Mouse (Mus musculus): Measurements from ENCODE around the gene Rere.
"Not testable (repeated sequence)": the region's sequence is repeated elsewhere in the genome, so short reads cannot be mapped to it uniquely, and the experiment has no call there.

Gene Rere

GRCm38 (mm10) chr4:150461427-150462189 lies 180.2 kb downstream of the Rere start:
- DNase-seq (ENCODE audit: low spot score) = peak; percentile 74

GRCm38 (mm10) chr4:150462367-150462766 lies 180.9 kb downstream of the Rere start:
- DNase-seq (ENCODE audit: low spot score) = no peak

DNA sequence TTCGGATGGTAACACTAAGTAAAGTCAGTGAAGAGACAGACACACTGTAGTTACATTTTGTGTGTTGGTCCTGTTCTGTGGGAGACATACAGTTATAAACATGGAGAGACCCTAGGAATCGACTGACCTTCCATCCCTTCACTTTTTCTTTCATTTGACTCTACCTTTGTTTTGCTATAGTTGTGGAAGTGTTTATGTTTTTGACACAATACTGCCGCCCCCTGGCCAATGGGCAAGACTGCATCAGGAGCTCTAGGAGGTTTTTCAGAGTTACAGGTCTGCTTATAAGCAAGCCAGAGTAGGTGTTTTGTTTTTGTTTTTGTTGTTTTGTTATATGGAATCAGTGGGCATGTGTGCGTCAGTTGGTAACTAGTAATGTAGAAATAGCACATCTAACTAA lies 184.3 kb downstream of the Rere start:
- DNase-seq (ENCODE audit: low spot score) = peak; percentile 83

- DNase-seq (ENCODE audit: low spot score) = no peak
Measured at GRCm38 (mm10) chr4:150469274-150469673, 187.8 kb downstream of the Rere start.

DNA sequence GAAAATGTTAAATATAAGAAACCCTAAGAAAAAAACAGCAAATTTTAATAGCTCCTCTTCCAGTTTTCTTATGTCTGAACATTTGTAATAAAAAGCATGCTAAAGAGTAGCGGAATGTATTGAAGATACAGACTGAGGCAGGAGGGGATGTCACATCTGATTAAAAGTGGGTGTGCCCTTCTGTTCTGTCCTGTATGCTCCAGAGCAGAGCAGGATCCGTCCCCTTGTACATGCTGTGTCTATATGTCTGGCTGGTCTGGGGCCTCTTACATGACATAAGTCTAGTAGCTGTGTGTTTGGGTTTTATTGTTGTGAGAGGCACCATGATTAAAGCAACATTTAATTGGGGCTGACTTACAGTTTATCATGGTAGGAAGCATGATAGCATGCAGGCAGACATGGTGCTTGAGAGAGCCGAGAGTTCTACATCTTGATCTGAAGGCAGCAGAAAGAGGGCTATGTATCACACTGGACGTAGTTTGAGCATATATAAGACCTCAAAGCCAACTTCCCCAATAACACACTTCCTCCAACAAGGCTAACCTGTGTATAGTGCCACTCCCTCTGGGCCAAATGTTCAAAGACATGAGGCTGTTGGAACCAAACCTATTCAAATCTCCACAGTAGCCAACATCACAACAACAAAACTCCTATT lies 189.4 kb downstream of the Rere start:
- no peak for DNase-seq (ENCODE audit: low spot score)

DNA sequence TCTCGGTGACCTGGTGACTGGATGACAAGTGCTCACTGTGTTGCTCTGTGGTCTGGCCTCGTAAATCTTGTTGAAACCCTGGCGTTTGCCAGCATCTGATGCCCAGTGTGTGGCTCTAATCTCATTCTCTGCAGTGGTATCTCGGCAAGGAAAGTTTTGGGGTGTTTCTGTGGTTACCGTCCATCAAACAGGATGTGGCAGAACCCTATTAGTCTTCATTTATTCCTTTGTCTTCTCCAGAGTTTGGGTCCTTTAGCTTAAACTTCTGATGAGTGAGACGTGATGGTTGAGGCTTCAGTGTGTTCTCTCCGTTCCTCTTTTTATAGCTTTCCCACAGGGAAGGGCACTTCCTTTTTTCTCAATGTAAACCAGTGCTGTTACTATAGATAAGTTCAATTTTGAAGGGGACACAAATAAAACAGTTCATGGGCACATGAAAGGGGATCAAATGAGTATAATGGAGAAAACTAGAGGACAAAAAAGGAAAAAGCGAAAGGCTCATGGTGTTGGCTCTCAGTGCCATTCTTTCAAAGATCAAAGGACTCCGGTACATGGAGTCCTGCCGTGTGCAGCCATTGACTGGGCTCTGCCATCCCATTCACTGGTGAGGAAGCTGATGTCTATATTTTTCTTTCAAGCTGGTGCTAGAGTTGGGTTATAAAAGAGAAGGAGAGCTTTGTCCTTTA lies 191.4 kb downstream of the Rere start:
- DNase-seq (ENCODE audit: low spot score) = peak; percentile 51

- DNase-seq (ENCODE audit: low spot score) = no peak
Measured at GRCm38 (mm10) chr4:150473437-150474070, 192.1 kb downstream of the Rere start.

DNA sequence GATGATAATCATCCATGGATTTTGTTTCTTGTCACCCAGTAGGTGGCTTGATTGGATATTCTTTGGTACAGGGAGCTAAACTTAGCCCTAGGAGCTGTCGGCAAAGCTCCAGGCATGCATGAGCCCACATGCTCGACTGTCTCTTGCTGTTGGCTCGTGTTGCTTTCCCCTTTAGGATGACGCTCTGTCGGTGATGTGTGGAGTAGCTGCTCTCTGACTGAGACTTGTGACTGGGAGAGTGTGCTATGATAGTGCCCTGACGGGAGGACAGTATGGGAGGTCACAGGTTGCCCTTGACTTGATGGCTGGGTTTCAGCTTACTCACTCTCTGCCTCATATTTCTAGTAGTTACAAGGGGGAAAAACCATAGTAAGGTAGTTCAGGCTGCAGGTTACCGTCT lies 192.6 kb downstream of the Rere start:
- DNase-seq (ENCODE audit: low spot score) = no peak

DNA sequence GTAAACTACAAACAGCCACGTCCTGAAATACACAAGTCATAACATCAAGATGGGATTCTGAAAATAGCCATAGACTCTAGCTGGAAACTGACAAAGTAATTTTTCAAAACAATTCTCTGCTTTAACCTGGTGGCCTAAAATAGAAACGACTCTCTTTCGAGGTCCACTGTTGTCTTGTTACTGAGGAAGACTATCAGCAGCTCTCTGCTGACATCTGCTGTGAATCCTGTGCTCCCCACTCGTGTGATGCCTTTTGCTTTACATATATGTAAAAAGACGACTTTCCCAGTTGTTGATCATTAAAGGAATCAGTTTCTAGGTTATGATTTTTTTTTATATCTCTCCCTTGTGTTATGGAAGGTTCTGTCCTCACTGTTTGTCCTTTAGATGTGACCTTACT lies 194.8 kb downstream of the Rere start:
- no peak for DNase-seq (ENCODE audit: low spot score)

DNA sequence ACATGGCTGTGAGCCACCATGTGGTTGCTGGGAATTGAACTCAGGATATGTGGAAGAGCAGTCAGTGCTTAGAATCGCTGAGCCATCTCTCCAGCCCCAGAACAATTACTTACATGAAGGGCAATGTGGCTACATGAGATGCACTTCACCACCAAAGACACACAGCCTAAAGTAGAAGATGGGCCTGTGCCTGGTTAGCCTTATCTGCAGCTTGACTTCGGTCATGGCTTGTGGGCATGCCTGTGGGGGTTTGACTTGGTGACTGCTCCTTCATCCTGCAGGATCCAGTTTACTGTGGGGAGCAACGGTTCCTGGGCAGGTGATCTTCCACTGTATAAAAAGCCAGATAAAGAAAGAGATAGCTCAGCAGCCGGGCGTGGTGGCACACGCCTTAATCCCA lies 196.6 kb downstream of the Rere start:
- no peak for DNase-seq (ENCODE audit: low spot score)

GRCm38 (mm10) chr4:150483081-150483480 lies 201.6 kb downstream of the Rere start:
- DNase-seq (ENCODE audit: low spot score) = not testable (repeated sequence)

DNA sequence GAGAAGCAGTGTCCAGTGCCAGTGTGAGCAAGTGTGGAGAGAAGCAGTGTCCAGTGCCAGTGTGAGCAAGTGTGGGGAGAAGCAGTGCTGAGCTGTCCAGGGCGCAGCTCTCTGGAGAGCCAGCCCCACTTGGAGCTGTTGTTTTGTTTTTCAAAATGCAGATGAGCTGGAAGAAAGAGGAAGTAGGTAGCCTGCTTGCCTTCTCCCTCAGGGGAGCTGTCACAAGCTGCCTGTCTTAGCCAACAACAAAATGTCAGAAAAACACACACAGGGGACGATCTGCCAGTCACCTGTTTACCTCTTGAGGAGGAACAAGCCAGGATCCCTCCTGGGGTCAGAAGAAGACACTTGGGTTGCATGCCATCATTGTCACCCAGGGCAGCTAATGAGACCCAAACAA lies 204.7 kb downstream of the Rere start:
- no peak for DNase-seq (ENCODE audit: low spot score)

DNA sequence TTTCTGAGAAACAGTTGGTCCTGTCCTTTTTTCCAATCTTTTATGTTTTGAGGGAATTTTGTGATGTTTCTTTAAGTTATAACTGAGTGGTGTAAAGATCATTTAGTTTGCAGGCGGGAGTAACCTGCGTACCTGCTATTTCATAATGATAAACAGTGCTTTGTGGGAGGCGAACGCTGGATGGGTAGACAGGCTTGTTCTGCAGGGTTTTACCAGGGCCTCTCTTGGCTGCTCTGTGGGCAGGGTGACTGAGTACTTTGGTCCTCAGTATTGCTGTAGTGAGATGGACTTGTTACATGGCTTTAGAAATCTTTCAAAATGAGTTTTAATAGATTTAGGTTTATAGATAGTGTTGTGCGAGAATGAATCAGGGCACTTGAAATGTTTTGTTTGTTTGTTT lies 205.7 kb downstream of the Rere start:
- DNase-seq (ENCODE audit: low spot score) = no peak

DNA sequence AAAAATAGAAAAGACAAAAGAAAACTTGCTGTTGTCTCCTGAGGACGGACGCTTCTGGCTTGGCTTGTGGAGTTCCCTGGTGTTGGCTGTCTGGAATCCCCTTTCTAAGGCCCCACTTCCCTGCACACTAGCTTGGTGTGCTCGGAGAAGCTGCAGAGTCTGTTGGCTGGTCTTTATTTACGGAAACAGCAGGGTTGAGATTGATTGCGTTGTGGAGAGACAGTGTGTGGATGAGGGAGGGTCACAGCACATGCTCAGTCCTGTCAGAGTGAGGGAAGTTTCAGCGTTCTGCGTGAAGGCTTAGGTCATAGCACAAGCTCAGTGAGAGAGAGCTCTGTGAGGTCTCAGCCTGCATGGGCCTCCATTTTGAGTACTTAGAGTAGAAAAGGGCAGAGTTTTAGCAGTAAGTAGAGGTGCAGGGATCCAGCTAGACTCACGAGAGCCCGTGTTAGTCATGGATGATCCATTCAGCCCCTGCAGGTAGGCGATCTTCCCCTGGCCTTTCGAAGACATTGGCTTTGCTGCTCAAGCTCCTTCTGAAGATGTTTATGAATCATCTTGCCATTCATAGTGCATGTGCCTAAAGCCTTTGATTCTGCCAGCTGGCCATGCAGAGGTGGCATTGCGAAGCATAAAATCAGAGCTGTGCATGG lies 206.8 kb downstream of the Rere start:
- peak; percentile 87 for DNase-seq (ENCODE audit: low spot score)

DNA sequence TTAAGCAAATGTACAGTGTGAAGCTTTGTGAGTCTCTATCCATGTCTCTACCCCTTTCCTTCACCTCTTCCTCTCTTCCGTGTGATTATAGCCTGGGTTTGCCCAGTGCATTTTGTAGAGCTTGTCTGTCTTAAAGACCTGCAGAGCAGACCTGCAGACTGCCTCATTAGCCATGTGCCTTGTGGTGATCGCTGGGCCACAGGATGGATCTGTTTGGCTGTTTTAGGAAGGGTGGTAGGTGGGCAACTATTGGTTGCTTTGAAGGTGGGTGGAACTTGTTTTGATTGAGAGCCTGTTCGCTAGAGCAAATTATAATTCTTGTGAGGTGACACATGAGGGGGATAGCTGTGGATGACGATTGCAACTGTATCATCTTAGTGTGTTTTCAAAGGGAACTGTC lies 207.3 kb downstream of the Rere start:
- no peak for DNase-seq (ENCODE audit: low spot score)

DNA sequence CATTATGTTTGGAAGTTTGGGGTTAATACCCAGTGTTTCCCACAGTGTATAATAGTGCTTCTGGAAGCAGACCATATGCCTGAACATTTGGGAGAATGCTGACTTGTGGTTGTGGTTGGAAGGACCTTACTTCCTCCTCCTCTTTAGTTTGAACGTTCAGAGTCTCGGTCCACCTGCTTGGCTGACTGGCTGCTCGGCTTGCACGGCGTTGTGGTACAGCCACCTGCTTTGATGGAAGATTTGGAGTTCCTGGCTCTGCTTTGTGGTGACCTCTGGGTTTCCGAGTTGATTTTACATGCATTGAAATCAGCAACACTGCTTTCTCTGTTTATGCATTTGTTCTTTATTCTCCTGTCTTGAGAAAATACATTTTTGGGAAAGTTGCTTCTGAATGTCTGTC lies 208.6 kb downstream of the Rere start:
- DNase-seq (ENCODE audit: low spot score) = no peak

- DNase-seq (ENCODE audit: low spot score) = no peak
Measured at GRCm38 (mm10) chr4:150491710-150492109, 210.3 kb downstream of the Rere start.

- no peak for DNase-seq (ENCODE audit: low spot score)
Measured at GRCm38 (mm10) chr4:150493258-150493937, 212.0 kb downstream of the Rere start.

DNA sequence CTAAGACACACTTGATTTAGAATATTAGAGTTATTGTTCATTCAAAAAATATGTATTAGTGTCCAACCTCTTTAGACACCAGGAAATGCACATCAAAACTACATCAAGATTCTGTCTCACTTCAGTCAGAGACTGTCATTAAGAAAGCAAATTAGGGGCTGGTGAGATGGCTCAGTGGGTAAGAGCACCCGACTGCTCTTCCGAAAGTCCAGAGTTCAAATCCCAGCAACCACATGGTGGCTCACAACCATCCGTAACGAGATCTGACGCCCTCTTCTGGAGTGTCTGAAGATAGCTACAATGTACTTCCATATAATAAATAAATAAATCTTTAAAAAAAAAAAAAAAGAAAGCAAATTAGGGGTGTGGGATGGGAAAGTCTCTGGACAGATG lies 212.5 kb downstream of the Rere start:
- DNase-seq (ENCODE audit: low spot score) = not testable (repeated sequence)

DNA sequence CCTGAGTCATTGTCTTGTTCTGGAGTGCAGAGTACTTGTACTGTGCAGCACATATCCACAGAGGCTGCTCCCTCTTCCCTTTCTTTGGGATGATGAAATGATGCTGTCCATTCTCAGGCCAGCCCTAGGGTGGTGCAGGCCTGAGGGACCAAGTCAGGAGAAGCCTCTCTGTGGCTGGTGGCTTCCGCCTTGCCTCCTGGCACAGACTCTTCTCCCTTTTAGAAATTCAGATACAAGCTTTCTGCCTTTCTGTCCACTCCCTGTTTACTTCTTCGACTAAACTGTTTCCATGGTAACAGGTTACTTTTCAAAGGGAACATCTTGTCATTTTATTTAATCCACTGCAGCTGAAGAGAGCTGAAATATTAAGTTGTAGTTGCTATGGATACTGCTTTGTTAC lies 214.1 kb downstream of the Rere start:
- no peak for DNase-seq (ENCODE audit: low spot score)

DNA sequence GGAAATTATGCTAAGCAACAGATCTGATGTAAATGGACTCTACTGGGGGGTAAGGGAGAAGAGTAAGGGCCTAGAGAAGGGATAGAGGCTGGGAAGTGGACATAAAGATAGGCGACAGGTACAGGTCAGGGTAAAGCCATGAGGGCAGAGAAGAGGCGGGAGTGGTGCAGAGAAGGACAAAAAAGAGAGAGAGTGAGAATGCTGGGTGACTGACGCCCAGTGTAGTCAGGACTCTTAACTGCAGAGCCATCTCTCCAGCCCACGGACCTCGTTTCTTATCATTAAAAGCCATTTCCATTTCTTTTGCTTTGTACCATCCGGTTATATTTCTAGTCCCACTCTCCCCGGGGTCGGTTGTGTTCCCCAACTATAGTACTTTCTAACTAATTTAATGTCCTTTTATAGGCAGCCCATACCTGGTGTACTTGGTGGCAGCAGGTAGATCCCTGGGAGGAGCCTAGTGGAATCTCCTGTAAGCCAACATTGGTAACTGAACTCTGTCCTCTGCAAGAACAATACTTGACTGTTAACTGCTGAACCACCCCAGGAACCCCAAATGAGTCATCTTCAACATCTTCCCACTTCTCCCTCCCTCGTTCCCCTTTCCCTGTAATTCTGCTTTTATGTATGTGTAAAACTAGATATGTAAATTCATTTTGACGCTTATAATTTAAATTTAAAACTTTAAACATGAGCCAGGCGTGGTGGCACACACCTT lies 223.0 kb downstream of the Rere start:
- DNase-seq (ENCODE audit: low spot score) = no peak
